11 mouse cellular contexts compared by ENCODE assay signal in the genomic region with DNA sequence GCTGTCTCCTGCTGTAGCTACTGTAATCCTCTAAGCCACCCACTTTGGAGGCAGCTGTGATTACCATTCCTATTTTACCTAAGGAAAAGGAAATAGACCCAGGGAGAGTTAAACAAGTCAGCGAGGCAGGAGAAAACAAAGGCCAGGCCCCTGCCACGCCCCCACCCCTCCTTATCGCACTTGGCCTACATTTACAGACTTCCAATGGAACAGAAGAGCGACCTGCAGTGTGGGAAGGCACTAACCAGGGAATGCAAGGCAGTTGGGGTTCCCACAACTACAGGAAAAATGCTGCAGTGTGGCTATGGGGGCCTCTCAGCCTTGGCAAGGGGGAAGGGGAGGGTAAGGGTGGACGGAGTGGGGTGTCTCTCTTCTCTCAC. TPM values are rescaled to one million over a fixed set of nuclear protein-coding genes. Genes with fewer than 3 reads are reported as not detected.
DNase-seq lines count a peak whose midpoint lies in the region; ATAC-seq and TF ChIP-seq lines count a peak whose summit lies in the region.
"Had no signal": no experiment of that assay in that cellular context is flagged by ENCODE, and none has a peak within 500 bp of the region (broad histone marks: within the 10 kb centered on the region; RNA-seq: fewer than 3 reads in every experiment).

No protein-coding gene starts in this region.

- no peaks in the 10 kb centered on the region for H3K27me3 ChIP-seq in heart, embryonic 11.5 days (ENCODE audit: control insufficient read depth, insufficient read depth, low read length)
- H3K27me3 ChIP-seq in hindbrain, embryonic 15.5 days: no peaks in the 10 kb centered on the region
- H3K27me3 ChIP-seq in neural tube, embryonic 12.5 days (replicated peaks): no peaks in the 10 kb centered on the region
- H3K27me3 ChIP-seq: liver, embryonic 15.5 days had no signal

- peaks cover 66% of the 10 kb centered on the region for H3K4me1 ChIP-seq in heart, embryonic 11.5 days (ENCODE audit: control insufficient read depth, insufficient read depth, low read length)
- H3K4me1 ChIP-seq in hindbrain, embryonic 15.5 days (replicated peaks): peaks cover 49% of the 10 kb centered on the region
- peaks cover 50% of the 10 kb centered on the region for H3K4me1 ChIP-seq in neural tube, embryonic 12.5 days

- 0 out of 2 replicates have a peak overlapping the region, but pooled peaks have one; percentile 11 for H3K4me2 ChIP-seq in heart, embryonic 11.5 days
- no peak overlapping the region for H3K4me2 ChIP-seq in hindbrain, embryonic 15.5 days
- H3K4me2 ChIP-seq in neural tube, embryonic 12.5 days (replicated peaks): 0 out of 2 replicates have a peak overlapping the region, but pooled peaks have one; percentile 20
- H3K4me2 ChIP-seq: liver, embryonic 15.5 days had no signal

- 0 out of 2 replicates have a peak, but pooled peaks have one; percentile 7 for ATAC-seq in heart, embryonic 11.5 days (replicated peaks; ENCODE audit: insufficient number of reproducible peaks, low FRiP score, low TSS enrichment)
- ATAC-seq in hindbrain, embryonic 15.5 days (ENCODE audit: low FRiP score, low read depth): no peak
- peak; percentile 5; the same call in 1 of the 2 replicates for ATAC-seq in neural tube, embryonic 12.5 days (ENCODE audit: low FRiP score, low read depth)

- H3K27ac ChIP-seq in heart, embryonic 11.5 days (ENCODE audit: low read depth, low read length): peak overlapping the region; percentile 79
- peak overlapping the region; percentile 51 for H3K27ac ChIP-seq in hindbrain, embryonic 15.5 days (replicated peaks)
- no peak overlapping the region for H3K27ac ChIP-seq in neural tube, embryonic 12.5 days
- H3K27ac ChIP-seq: liver, embryonic 15.5 days had no signal

- TF ChIP-seq CTCF in brain, embryonic 14.5 days (IDR thresholded peaks at IDR 0.05; ENCODE audit: borderline replicate concordance, extremely low read depth, insufficient read depth, insufficient read length): no peak

- WGBS in heart, embryonic 11.5 days (ENCODE audit: insufficient replicate concordance): 11% methylated on average over 5 of the region's 5 CpGs
- WGBS in hindbrain, embryonic 15.5 days: 14% methylated on average over 5 of the region's 5 CpGs
- WGBS in neural tube, embryonic 12.5 days: 17% methylated on average over 5 of the region's 5 CpGs

- no peak overlapping the region for H3K4me3 ChIP-seq in heart, embryonic 11.5 days (ENCODE audit: low read depth, low read length)
- no peak overlapping the region for H3K4me3 ChIP-seq in hindbrain, embryonic 15.5 days
- no peak overlapping the region for H3K4me3 ChIP-seq in neural tube, embryonic 12.5 days
- H3K4me3 ChIP-seq: liver, embryonic 15.5 days had no signal

- H3K36me3 ChIP-seq in heart, embryonic 11.5 days (ENCODE audit: control insufficient read depth, insufficient read depth, low read length): no peaks in the 10 kb centered on the region
- H3K36me3 ChIP-seq in hindbrain, embryonic 15.5 days: no peaks in the 10 kb centered on the region
- H3K36me3 ChIP-seq in neural tube, embryonic 12.5 days: no peaks in the 10 kb centered on the region
- H3K36me3 ChIP-seq: liver, embryonic 15.5 days had no signal

- TF ChIP-seq POLR2A in brain, embryonic 14.5 days (IDR thresholded peaks at IDR 0.05; ENCODE audit: borderline replicate concordance, extremely low read depth, insufficient read depth, insufficient read length, poor library complexity, severe bottlenecking): no peak

- peak overlapping the region; percentile 22; the same call in 1 of the 2 replicates for H3K9ac ChIP-seq in heart, embryonic 11.5 days (ENCODE audit: low read depth, low read length)
- no peak overlapping the region for H3K9ac ChIP-seq in hindbrain, embryonic 15.5 days
- no peak overlapping the region for H3K9ac ChIP-seq in neural tube, embryonic 12.5 days
- H3K9ac ChIP-seq: liver, embryonic 15.5 days had no signal

- DNase-seq in heart, postnatal 36 days: no peak
- DNase-seq in brain, embryonic 14.5 days (ENCODE audit: low read depth): peak; percentile 44
- DNase-seq in gastrocnemius, postnatal 10 days: no peak
- no peak for DNase-seq in cerebellum, adult 8-10 months
- DNase-seq in lung, postnatal 10 days: no peak
- DNase-seq: adrenal gland, postnatal 25 days; thymus, postnatal 4 days had no signal

- intact Hi-C loops in heart, postnatal 36 days (cut with DNase I): no loop called here

- no peaks in the 10 kb centered on the region for H3K9me3 ChIP-seq in heart, embryonic 11.5 days (replicated peaks; ENCODE audit: control insufficient read depth, low read length)
- no peaks in the 10 kb centered on the region for H3K9me3 ChIP-seq in hindbrain, embryonic 15.5 days
- no peaks in the 10 kb centered on the region for H3K9me3 ChIP-seq in neural tube, embryonic 12.5 days
- H3K9me3 ChIP-seq: liver, embryonic 15.5 days had no signal

RNA-seq across cellular contexts. Expression of gene Srp9, which starts 34.2 kb away (rescaled TPM):
- 122 and 124 TPM in 2 replicates for polyA plus RNA-seq in heart, embryonic 11.5 days (2014; fragmentation: Nextera tagmentation; extraction: Ambion mirVana)
- total RNA-seq in heart, postnatal 36 days (2021): 10 to 100 TPM; 44.8 to 45.3 TPM
- 82.8 and 88.5 TPM in 2 replicates for polyA plus RNA-seq in brain, embryonic 14.5 days (2012; rRNA removed)
- 121 and 127 TPM in 2 replicates for polyA plus RNA-seq in hindbrain, embryonic 15.5 days (2015; fragmentation: Nextera tagmentation; extraction: Ambion mirVana)
- polyA plus RNA-seq in neural tube, embryonic 12.5 days (2016; fragmentation: Nextera tagmentation; extraction: Ambion mirVana): 146 and 161 TPM in 2 replicates
- 10 to 100 TPM; 37.9 to 41.8 TPM for total RNA-seq in gastrocnemius, postnatal 10 days (2021)
